Mouse (Mus musculus) heart, embryonic 13.5 days (tissue): ENCODE data around the gene Gm10073. TPM values are rescaled to one million over a fixed set of nuclear protein-coding genes. Genes with fewer than 3 reads are reported as not detected.
A peak's percentile ranks its signal among the peaks of the same experiment; 100 is the strongest.

ENCODE experiments used
- ATAC-seq: fragments of 200-750 bp; cut with Nextera tagmentation; 2 replicates; pipeline ENCODE4 v1.8.0; 2017; ENCODE audit warnings: moderate TSS enrichment; ENCODE audit not compliant: insufficient number of reproducible peaks, low FRiP score, low TSS enrichment; ENCODE audit errors: extremely low read depth
- H3K27ac ChIP-seq: fragments of 300-500 bp; sonication (generic); replicated peaks from 2 replicates; pipeline ENCODE4 v1.5.1; 2015; ENCODE audit warnings: moderate library complexity, mild to moderate bottlenecking, inconsistent platforms
- H3K27me3 ChIP-seq: fragments of 300-500 bp; sonication (generic); replicated peaks from 2 replicates; pipeline ENCODE4 v1.6.1; 2015; ENCODE audit warnings: mild to moderate bottlenecking, inconsistent platforms
- H3K36me3 ChIP-seq: fragments of 300-500 bp; sonication (generic); 2 replicates; pipeline ENCODE4 v1.6.1; 2015; ENCODE audit warnings: mild to moderate bottlenecking, inconsistent platforms
- H3K4me1 ChIP-seq: fragments of 300-500 bp; sonication (generic); 2 replicates; pipeline ENCODE4 v1.6.1; 2015; ENCODE audit warnings: inconsistent platforms
- H3K4me2 ChIP-seq: fragments of 300-500 bp; sonication (generic); 2 replicates; pipeline ENCODE4 v1.6.1; 2015; ENCODE audit warnings: inconsistent platforms, mild to moderate bottlenecking, moderate library complexity
- H3K4me3 ChIP-seq: fragments of 300-500 bp; sonication (generic); 2 replicates; pipeline ENCODE4 v1.5.1; 2015; ENCODE audit warnings: moderate library complexity, mild to moderate bottlenecking, inconsistent platforms
- H3K9ac ChIP-seq: fragments of 300-500 bp; sonication (generic); 2 replicates; pipeline ENCODE4 v1.6.1; 2015; ENCODE audit warnings: inconsistent platforms, mild to moderate bottlenecking, moderate library complexity
- H3K9me3 ChIP-seq: fragments of 300-500 bp; sonication (generic); 2 replicates; pipeline ENCODE4 v1.6.1; 2016; ENCODE audit warnings: inconsistent platforms
- WGBS: fragments of 180-500 bp; shearing (Covaris S2); methylation state at CpG from one replicate; pipeline ENCODE4 v1.1.7; 2015; ENCODE audit warnings: mixed read lengths; 5-methylcytosine and 5-hydroxymethylcytosine counted together
- polyA plus RNA-seq: library from polyadenylated mRNA; unstranded; fragments of >200 nt; fragmentation: Nextera tagmentation; extraction: Ambion mirVana; gene quantifications from 2 replicates; pipeline ENCODE4 v1.2.1, GENCODE M21; 2015

Gm10073 gene
- polyA plus RNA-seq, 1 experiment from 2014 or later = 6.0 TPM

- Histone ChIP-seq H3K4me1 (no peaks in the 10 kb centered on the region), H3K9me3 (no peaks in the 10 kb centered on the region), H3K4me3 (no peak overlapping the region), H3K27ac (no peak overlapping the region), H3K27me3 (no peaks in the 10 kb centered on the region), H3K36me3 (peaks cover 94% of the 10 kb centered on the region), H3K4me2 (no peak overlapping the region), H3K9ac (no peak overlapping the region)
- WGBS = 83% methylated on average over 10 of the region's 10 CpGs
- no peak for ATAC-seq
Observed at GRCm38 (mm10) chr8:106548366-106548936, 24.8 kb downstream of the Gm10073 start.

GRCm38 (mm10) chr8:106546746-106547145, 26.5 kb downstream of the Gm10073 start:
- 79% methylated on average over 7 of the region's 7 CpGs for WGBS
- H3K36me3 ChIP-seq = peaks cover 92% of the 10 kb centered on the region

GRCm38 (mm10) chr8:106545149-106545548, 28.1 kb downstream of the Gm10073 start:
- WGBS = 72% methylated on average over 2 of the region's 2 CpGs
- Histone ChIP-seq H3K36me3 (peaks cover 93% of the 10 kb centered on the region), H3K4me3 (no peak overlapping the region), H3K27me3 (no peaks in the 10 kb centered on the region), H3K9ac (no peak overlapping the region), H3K4me2 (no peak overlapping the region), H3K9me3 (no peaks in the 10 kb centered on the region), H3K27ac (no peak overlapping the region), H3K4me1 (no peaks in the 10 kb centered on the region)
- ATAC-seq = no peak

More at GRCm38 (mm10) chr8:106546746-106547145, 26.5 kb downstream of the Gm10073 start:
- Histone ChIP-seq H3K27ac (no peak overlapping the region), H3K27me3 (no peaks in the 10 kb centered on the region), H3K9me3 (no peaks in the 10 kb centered on the region), H3K4me2 (no peak overlapping the region), H3K9ac (no peak overlapping the region), H3K4me3 (no peak overlapping the region), H3K4me1 (no peaks in the 10 kb centered on the region)
- no peak for ATAC-seq

- ATAC-seq = no peak
- Histone ChIP-seq H3K4me1 (no peaks in the 10 kb centered on the region), H3K9me3 (no peaks in the 10 kb centered on the region), H3K4me3 (no peak overlapping the region), H3K27me3 (no peaks in the 10 kb centered on the region), H3K9ac (no peak overlapping the region), H3K27ac (no peak overlapping the region), H3K4me2 (no peak overlapping the region), H3K36me3 (peaks cover 96% of the 10 kb centered on the region)
- 77% methylated on average over 8 of the region's 8 CpGs for WGBS
Observed at GRCm38 (mm10) chr8:106543043-106543442, 30.2 kb downstream of the Gm10073 start.

- Histone ChIP-seq H3K4me2 (no peak overlapping the region), H3K4me1 (no peaks in the 10 kb centered on the region), H3K4me3 (no peak overlapping the region), H3K9ac (no peak overlapping the region), H3K27ac (no peak overlapping the region), H3K9me3 (no peaks in the 10 kb centered on the region), H3K36me3 (peaks cover 96% of the 10 kb centered on the region), H3K27me3 (no peaks in the 10 kb centered on the region)
- 68% methylated on average over 11 of the region's 11 CpGs for WGBS
- ATAC-seq = no peak
Observed at GRCm38 (mm10) chr8:106541002-106541401, 32.3 kb downstream of the Gm10073 start.

GRCm38 (mm10) chr8:106539193-106539592, 34.1 kb downstream of the Gm10073 start:
- Histone ChIP-seq H3K27me3 (no peaks in the 10 kb centered on the region), H3K4me2 (no peak overlapping the region), H3K27ac (no peak overlapping the region), H3K36me3 (peaks cover 84% of the 10 kb centered on the region), H3K4me3 (no peak overlapping the region), H3K9ac (no peak overlapping the region), H3K4me1 (peaks cover 3% of the 10 kb centered on the region), H3K9me3 (no peaks in the 10 kb centered on the region)
- ATAC-seq = no peak
- 62% methylated on average over 5 of the region's 5 CpGs for WGBS

- Histone ChIP-seq H3K27me3 (no peaks in the 10 kb centered on the region), H3K4me3 (no peak overlapping the region), H3K4me1 (peaks cover 20% of the 10 kb centered on the region), H3K36me3 (peaks cover 50% of the 10 kb centered on the region), H3K4me2 (no peak overlapping the region), H3K9me3 (no peaks in the 10 kb centered on the region), H3K27ac (no peak overlapping the region), H3K9ac (no peak overlapping the region)
- WGBS = 67% methylated on average over 4 of the region's 4 CpGs
- ATAC-seq = no peak
Observed at GRCm38 (mm10) chr8:106535448-106535847, 37.8 kb downstream of the Gm10073 start.

GRCm38 (mm10) chr8:106534449-106534848, 38.8 kb downstream of the Gm10073 start:
- H3K36me3 ChIP-seq = peaks cover 49% of the 10 kb centered on the region

GRCm38 (mm10) chr8:106533709-106534108, 39.6 kb downstream of the Gm10073 start:
- no peak for ATAC-seq
- no peak overlapping the region for H3K9ac ChIP-seq
- H3K27me3 ChIP-seq = no peaks in the 10 kb centered on the region
- H3K9me3 ChIP-seq = no peaks in the 10 kb centered on the region
- H3K27ac ChIP-seq = 0 out of 2 replicates have a peak overlapping the region, but pooled peaks have one; percentile 72
- H3K36me3 ChIP-seq = peaks cover 43% of the 10 kb centered on the region
- 81% methylated on average over 7 of the region's 7 CpGs for WGBS
- peaks cover 33% of the 10 kb centered on the region for H3K4me1 ChIP-seq
- no peak overlapping the region for H3K4me2 ChIP-seq
- H3K4me3 ChIP-seq = no peak overlapping the region

More at GRCm38 (mm10) chr8:106534449-106534848, 38.8 kb downstream of the Gm10073 start:
- no peak for ATAC-seq
- Histone ChIP-seq H3K27ac (no peak overlapping the region), H3K9ac (no peak overlapping the region), H3K4me1 (peaks cover 25% of the 10 kb centered on the region), H3K27me3 (no peaks in the 10 kb centered on the region), H3K4me3 (no peak overlapping the region), H3K4me2 (no peak overlapping the region), H3K9me3 (no peaks in the 10 kb centered on the region)
- WGBS = 37% methylated on average over 6 of the region's 6 CpGs

GRCm38 (mm10) chr8:106530566-106530965, 42.7 kb downstream of the Gm10073 start:
- H3K4me3 ChIP-seq = no peak overlapping the region
- H3K9me3 ChIP-seq = no peaks in the 10 kb centered on the region

GRCm38 (mm10) chr8:106529885-106530482, 43.3 kb downstream of the Gm10073 start:
- Histone ChIP-seq H3K27me3 (no peaks in the 10 kb centered on the region), H3K27ac (peak overlapping the region; percentile 17), H3K9me3 (no peaks in the 10 kb centered on the region), H3K4me2 (no peak overlapping the region), H3K4me3 (no peak overlapping the region), H3K36me3 (peaks cover 13% of the 10 kb centered on the region), H3K4me1 (peaks cover 67% of the 10 kb centered on the region), H3K9ac (no peak overlapping the region)
- 86% methylated on average over 10 of the region's 10 CpGs for WGBS
- ATAC-seq = no peak

More at GRCm38 (mm10) chr8:106530566-106530965, 42.7 kb downstream of the Gm10073 start:
- no peak for ATAC-seq
- no peak overlapping the region; the same call in 1 of the 2 replicates for H3K27ac ChIP-seq
- WGBS = 63% methylated on average over 4 of the region's 4 CpGs
- H3K36me3 ChIP-seq = peaks cover 13% of the 10 kb centered on the region
- H3K27me3 ChIP-seq = no peaks in the 10 kb centered on the region
- peaks cover 61% of the 10 kb centered on the region for H3K4me1 ChIP-seq
- no peak overlapping the region for H3K4me2 ChIP-seq
- H3K9ac ChIP-seq = no peak overlapping the region
